Mouse (Mus musculus) heart, postnatal 0 days (tissue): ENCODE measurements around the gene Lingo1. TPM values are rescaled to one million over a fixed set of nuclear protein-coding genes. Genes with fewer than 3 reads are reported as not detected.

ENCODE experiments used
- ATAC-seq: fragments of 200-750 bp; cut with Nextera tagmentation; 2 replicates; pipeline ENCODE4 v1.8.0; 2017; ENCODE audit warnings: low read depth, moderate number of reproducible peaks, moderate library complexity; ENCODE audit not compliant: insufficient read depth
- DNase-seq: peaks from one replicate; pipeline ENCODE4 v3.0.0-alpha.2; 2016; ENCODE audit warnings: low spot score
- H3K27ac ChIP-seq: fragments of 300-500 bp; sonication (generic); 2 replicates; pipeline ENCODE4 v1.5.1; 2014; ENCODE audit warnings: low read depth, mild to moderate bottlenecking
- H3K27me3 ChIP-seq: fragments of 300-500 bp; sonication (generic); 2 replicates; pipeline ENCODE4 v1.6.1; 2014; ENCODE audit warnings: low read length, mixed read lengths; ENCODE audit not compliant: control insufficient read depth, insufficient read depth
- H3K36me3 ChIP-seq: fragments of 300-500 bp; sonication (generic); replicated peaks from 2 replicates; pipeline ENCODE4 v1.6.1; 2014; ENCODE audit warnings: low read length, mixed read lengths; ENCODE audit not compliant: control insufficient read depth, insufficient read depth
- H3K4me1 ChIP-seq: fragments of 300-500 bp; sonication (generic); 2 replicates; pipeline ENCODE4 v1.6.1; 2014; ENCODE audit warnings: antibody characterized with exemption; ENCODE audit not compliant: control insufficient read depth, insufficient read depth
- H3K4me2 ChIP-seq: fragments of 300-500 bp; sonication (generic); 2 replicates; pipeline ENCODE4 v1.6.1; 2014; ENCODE audit warnings: low read depth, mild to moderate bottlenecking, low read length, moderate library complexity
- H3K4me3 ChIP-seq: fragments of 300-500 bp; sonication (generic); 2 replicates; pipeline ENCODE4 v1.5.1; 2014; ENCODE audit warnings: low read depth, low read length
- H3K9ac ChIP-seq: fragments of 300-500 bp; sonication (generic); replicated peaks from 2 replicates; pipeline ENCODE4 v1.6.1; 2014; ENCODE audit warnings: low read depth, low read length, mixed read lengths
- H3K9me3 ChIP-seq: fragments of 300-500 bp; sonication (generic); replicated peaks from 2 replicates; pipeline ENCODE4 v1.6.1; 2016; ENCODE audit warnings: low read length; ENCODE audit not compliant: control insufficient read depth
- CTCF ChIP-seq: IDR thresholded peaks from 2 replicates; pipeline ENCODE4 v1.5.1; 2016; ENCODE audit warnings: antibody characterized with exemption, control low read depth, low read depth
- EP300 ChIP-seq: IDR thresholded peaks from 2 replicates; pipeline ENCODE4 v1.6.1; 2016; ENCODE audit warnings: antibody characterized with exemption, low read depth
- WGBS: fragments of 180-500 bp; shearing (Covaris S2); extraction: QIAGEN DNeasy Blood & Tissue Kit; methylation state at CpG from one replicate; pipeline ENCODE4 v1.1.7; 2014; 5-methylcytosine and 5-hydroxymethylcytosine counted together
- polyA plus RNA-seq: library from polyadenylated mRNA; unstranded; fragments of >200 nt; fragmentation: Nextera tagmentation; extraction: Ambion mirVana; gene quantifications from 2 replicates; pipeline ENCODE4 v1.2.1, GENCODE M21; 2015
- total RNA-seq: library from RNA; depleted of rRNA; stranded (reverse); fragments of >200 nt; gene quantifications from 2 replicates; pipeline ENCODE4 v1.2.3, GENCODE M21; 2014; ENCODE audit warnings: low replicate concordance

Gene Lingo1
- total and polyA plus RNA-seq, 2 experiments from 2014 or later: 0.66 to 2.4 TPM

DNA sequence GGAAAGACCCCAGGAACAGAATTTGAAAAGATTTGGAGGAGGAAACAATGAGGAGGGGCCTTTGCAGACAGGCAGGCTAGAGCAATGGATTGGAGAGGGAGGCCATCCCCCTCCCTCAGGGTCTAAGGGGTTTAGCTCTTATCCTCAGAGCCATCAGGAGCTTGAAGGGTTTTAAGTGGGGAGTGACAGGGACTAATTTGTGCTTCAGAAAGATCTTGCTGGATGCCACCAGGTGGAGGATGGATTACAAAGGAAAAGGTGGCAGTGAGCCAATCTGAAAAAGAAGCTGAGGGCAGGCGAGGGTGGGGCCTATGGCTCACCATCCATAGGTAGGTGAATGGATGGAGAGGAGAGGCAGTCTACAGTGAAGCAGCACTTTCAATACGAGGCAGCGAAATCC, 105.0 kb downstream of the Lingo1 start:
- TF ChIP-seq CTCF (no peak), EP300 (no peak)
- Histone ChIP-seq H3K9ac (no peak overlapping the region), H3K9me3 (no peaks in the 10 kb centered on the region), H3K27me3 (no peaks in the 10 kb centered on the region), H3K4me1 (no peaks in the 10 kb centered on the region; the same call in 1 of the 2 replicates), H3K4me3 (no peak overlapping the region), H3K4me2 (no peak overlapping the region), H3K27ac (no peak overlapping the region), H3K36me3 (no peaks in the 10 kb centered on the region)
- no peak for ATAC-seq
- 72% methylated on average over 3 of the region's 3 CpGs for WGBS
- DNase-seq: no peak

DNA sequence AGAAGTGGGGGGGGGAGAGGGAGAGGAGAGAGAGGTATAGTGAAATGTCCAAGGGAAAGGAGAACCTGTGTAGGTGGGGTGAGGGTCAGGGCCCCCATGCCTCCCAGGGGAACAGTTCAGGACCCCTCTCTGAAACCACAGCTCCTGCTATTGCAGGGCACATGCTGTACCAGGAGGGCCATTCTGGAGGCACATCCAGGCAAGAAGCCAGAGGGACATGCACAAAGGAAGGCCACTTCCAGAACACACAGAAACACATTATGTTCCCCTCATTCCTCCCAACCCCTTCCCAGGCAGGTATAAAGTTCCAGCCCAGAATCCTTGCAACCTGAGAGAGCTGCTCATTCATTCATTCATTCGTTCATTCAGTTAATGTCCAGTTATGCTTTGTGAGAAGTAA, 105.6 kb downstream of the Lingo1 start:
- 32% methylated on average over 1 of the region's 1 CpGs for WGBS
- ATAC-seq (no peak), DNase-seq (no peak)
- no peak overlapping the region for H3K4me3 ChIP-seq
- TF ChIP-seq CTCF (no peak), EP300 (no peak)
- no peak overlapping the region for H3K27ac ChIP-seq
- H3K9me3 ChIP-seq: no peaks in the 10 kb centered on the region
- no peak overlapping the region for H3K4me2 ChIP-seq
- H3K36me3 ChIP-seq: no peaks in the 10 kb centered on the region
- H3K9ac ChIP-seq: no peak overlapping the region
- no peaks in the 10 kb centered on the region for H3K27me3 ChIP-seq
- no peaks in the 10 kb centered on the region; the same call in 1 of the 2 replicates for H3K4me1 ChIP-seq

DNA sequence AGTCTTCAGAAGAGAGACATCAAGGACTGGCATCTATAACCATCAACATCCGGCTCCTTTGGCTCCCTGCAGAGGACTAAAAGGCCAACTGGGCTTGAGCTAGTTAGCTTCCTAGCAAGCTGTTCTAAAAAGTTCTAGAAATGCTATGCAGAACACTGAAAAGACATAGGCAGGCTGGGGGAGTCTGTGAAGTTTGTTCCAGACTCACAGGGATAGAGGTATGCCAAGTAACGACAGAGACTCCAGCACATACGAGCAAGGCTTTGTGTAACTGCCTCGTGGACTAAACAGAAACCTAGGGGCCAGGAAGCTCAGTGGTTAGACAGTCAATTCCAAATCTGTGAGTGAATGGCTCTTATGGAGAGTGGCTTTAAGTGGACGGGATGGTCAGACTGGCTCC, 108.8 kb downstream of the Lingo1 start:
- Histone ChIP-seq H3K36me3 (no peaks in the 10 kb centered on the region), H3K9me3 (no peaks in the 10 kb centered on the region), H3K27ac (no peak overlapping the region), H3K27me3 (no peaks in the 10 kb centered on the region), H3K4me3 (no peak overlapping the region), H3K9ac (no peak overlapping the region), H3K4me1 (no peaks in the 10 kb centered on the region; the same call in 1 of the 2 replicates), H3K4me2 (no peak overlapping the region)
- 77% methylated on average over 5 of the region's 5 CpGs for WGBS
- no peak for TF ChIP-seq EP300
- TF ChIP-seq CTCF: no peak
- no peak for DNase-seq
- ATAC-seq: no peak

DNA sequence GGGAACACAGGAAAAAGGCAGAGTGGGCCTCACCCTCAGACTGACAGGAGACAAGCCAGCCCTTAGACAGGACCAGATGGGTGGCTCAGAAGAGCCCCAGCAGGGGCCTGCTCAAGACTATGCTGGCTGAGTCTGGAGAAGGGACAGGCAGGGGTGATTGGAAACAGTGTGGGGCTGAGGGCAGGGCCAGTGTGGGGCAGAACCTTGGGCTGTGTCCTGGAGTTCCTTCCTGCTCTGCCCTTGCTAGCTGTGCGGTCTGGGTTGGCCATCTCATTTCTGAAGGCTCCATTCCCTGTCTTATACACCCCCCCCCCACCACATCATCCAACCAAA, 109.2 kb downstream of the Lingo1 start:
- Histone ChIP-seq H3K4me2 (no peak overlapping the region), H3K4me3 (no peak overlapping the region), H3K4me1 (no peaks in the 10 kb centered on the region; the same call in 1 of the 2 replicates), H3K27ac (peak overlapping the region; percentile 21; the same call in 1 of the 2 replicates), H3K36me3 (no peaks in the 10 kb centered on the region), H3K9me3 (no peaks in the 10 kb centered on the region), H3K9ac (no peak overlapping the region), H3K27me3 (no peaks in the 10 kb centered on the region)
- no peak for DNase-seq
- TF ChIP-seq EP300 (no peak), CTCF (no peak)
- 64% methylated on average over 1 of the region's 1 CpGs for whole genome bisulfite sequencing
- ATAC-seq: 0 out of 2 replicates have a peak, but pooled peaks have one; percentile 3

GRCm38 (mm10) chr9:56686339-56687144, 109.7 kb downstream of the Lingo1 start:
- peak; percentile 72 for ATAC-seq
- Histone ChIP-seq H3K27ac (peak overlapping the region; percentile 21; the same call in 1 of the 2 replicates), H3K36me3 (no peaks in the 10 kb centered on the region), H3K27me3 (no peaks in the 10 kb centered on the region), H3K9me3 (no peaks in the 10 kb centered on the region), H3K4me1 (no peaks in the 10 kb centered on the region; the same call in 1 of the 2 replicates), H3K4me2 (no peak overlapping the region), H3K9ac (no peak overlapping the region), H3K4me3 (no peak overlapping the region)
- WGBS: 36% methylated on average over 14 of the region's 14 CpGs
- TF ChIP-seq EP300: no peak
- peak; percentile 60 for DNase-seq
